Mouse (Mus musculus) heart, adult 2 months (tissue): ENCODE results near the gene Tbc1d2b. TPM values are rescaled to one million over a fixed set of nuclear protein-coding genes. Genes with fewer than 3 reads are reported as not detected.

Experiments used
- DNase-seq, 2 experiments: peaks; one replicate each; pipeline ENCODE4 v3.0.0; 2021
- H3K27ac ChIP-seq: fragments of 200-600 bp; 2 replicates; pipeline ENCODE4 v1.8.1; 2022
- H3K27me3 ChIP-seq: fragments of 200-500 bp; 2 replicates; pipeline ENCODE4 v1.6.1; 2012; ENCODE audit warnings: mild to moderate bottlenecking, low read length, inconsistent platforms, mixed read lengths; ENCODE audit not compliant: control insufficient read depth, insufficient read depth
- H3K36me3 ChIP-seq: fragments of 200-500 bp; 2 replicates; pipeline ENCODE4 v1.6.1; 2012; ENCODE audit warnings: low read length, inconsistent platforms; ENCODE audit not compliant: control insufficient read depth, insufficient read depth
- H3K4me1 ChIP-seq: fragments of 200-500 bp; 2 replicates; pipeline ENCODE4 v1.6.1; 2011; ENCODE audit warnings: low read length; ENCODE audit not compliant: control insufficient read depth, insufficient read depth
- H3K4me3 ChIP-seq: fragments of 200-600 bp; 2 replicates; pipeline ENCODE4 v1.8.1; 2022
- H3K79me2 ChIP-seq: fragments of 200-500 bp; replicated peaks from 2 replicates; pipeline ENCODE4 v1.6.1; 2012; ENCODE audit warnings: mild to moderate bottlenecking, inconsistent platforms, low read length, moderate library complexity, mixed read lengths; ENCODE audit not compliant: control insufficient read depth, insufficient read depth
- H3K9ac ChIP-seq: fragments of 200-500 bp; 2 replicates; pipeline ENCODE4 v1.6.1; 2012; ENCODE audit warnings: low read depth, mild to moderate bottlenecking, control low read depth, inconsistent platforms, low read length, mixed read lengths
- CTCF ChIP-seq: fragments of 200-600 bp; IDR thresholded peaks from 2 replicates; pipeline ENCODE4 v1.8.1; 2022; ENCODE audit warnings: antibody characterized with exemption, mild to moderate bottlenecking, moderate library complexity
- EP300 ChIP-seq: fragments of 200-500 bp; IDR thresholded peaks from 2 replicates; pipeline ENCODE4 v1.6.1; 2011; ENCODE audit warnings: low read depth, low read length, control low read depth; ENCODE audit not compliant: insufficient read depth
- POLR2A ChIP-seq: fragments of 200-500 bp; IDR thresholded peaks from 2 replicates; pipeline ENCODE4 v1.6.1; 2011; ENCODE audit warnings: mild to moderate bottlenecking, low read depth, low read length, control low read depth; ENCODE audit not compliant: insufficient read depth
- WGBS: fragments of 180-500 bp; shearing (Covaris S2); methylation state at CpG from one replicate; pipeline ENCODE4 v1.1.7; 2018; 5-methylcytosine and 5-hydroxymethylcytosine counted together
- intact Hi-C: fragments of 180-260 bp; cut with DNase I; formaldehyde crosslinking; loops from one replicate; pipeline ENCODE4 v1.15.1; 2025
- polyA plus RNA-seq: library from polyadenylated mRNA; depleted of rRNA; stranded (reverse); fragments of >200 nt; gene quantifications from 2 replicates; pipeline ENCODE4 v1.2.3, GENCODE M21; 2012
- total RNA-seq, 2 experiments: library from RNA; stranded (reverse); gene quantifications; 2 replicates each; pipeline ENCODE4 v1.2.3; 2021

The Tbc1d2b gene
- total and polyA plus RNA-seq, 3 experiments: 9.6 to 10.3 (median 10.1) TPM

DNA sequence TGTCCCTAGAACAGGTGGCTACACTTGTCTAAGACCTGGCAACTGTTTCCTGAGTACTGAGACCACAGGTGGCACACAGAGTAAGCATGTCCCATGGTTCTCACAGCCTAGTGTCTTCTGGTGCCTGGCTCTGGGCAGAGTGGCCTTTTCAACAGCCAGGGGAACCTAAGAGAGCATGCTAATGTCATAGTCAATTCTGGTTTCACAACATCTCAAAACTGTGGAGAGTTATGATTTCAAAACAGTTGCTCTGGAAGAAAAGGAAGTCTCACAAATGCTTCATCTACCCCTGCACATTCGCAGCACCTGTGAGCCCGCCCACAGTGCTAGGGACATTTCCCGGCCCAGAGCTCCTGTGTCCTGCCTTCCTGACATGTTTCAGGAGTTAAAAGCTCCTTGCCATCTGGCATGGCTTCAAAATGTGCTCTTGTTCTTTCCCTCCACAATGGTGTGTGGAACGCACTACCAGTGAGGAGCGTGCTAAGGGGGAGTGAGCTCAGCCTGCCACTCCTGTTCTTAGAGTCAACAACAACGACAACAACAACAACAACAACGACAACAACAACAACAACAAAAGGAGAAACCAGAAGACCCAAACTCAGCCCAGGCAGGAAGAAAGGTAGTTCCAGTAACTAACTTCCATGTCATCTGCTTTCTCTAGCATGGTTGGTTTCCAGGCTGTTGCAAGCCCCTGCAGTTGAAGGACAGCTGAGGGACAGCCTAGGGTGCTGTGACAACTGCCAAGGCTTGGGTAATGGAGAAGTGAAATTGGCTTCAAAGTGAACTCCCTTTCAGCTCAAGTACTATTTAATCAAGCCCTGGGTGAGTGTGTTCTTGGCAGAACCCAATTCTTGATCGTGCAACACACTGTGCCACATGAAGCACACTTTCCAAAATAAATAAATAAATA is 37.6 kb downstream of the Tbc1d2b start:
- intact Hi-C loops: no loop called here
- Histone ChIP-seq H3K27ac (no peak overlapping the region), H3K27me3 (no peaks in the 10 kb centered on the region), H3K9ac (no peak overlapping the region), H3K4me3 (no peak overlapping the region), H3K4me1 (peaks cover 7% of the 10 kb centered on the region), H3K79me2 (no peaks in the 10 kb centered on the region), H3K36me3 (peaks cover 2% of the 10 kb centered on the region; the same call in 1 of the 2 replicates)
- TF ChIP-seq POLR2A (no peak), EP300 (no peak), CTCF (no peak)
- DNase-seq: no peak
- WGBS: 52% methylated on average over 8 of the region's 8 CpGs

DNA sequence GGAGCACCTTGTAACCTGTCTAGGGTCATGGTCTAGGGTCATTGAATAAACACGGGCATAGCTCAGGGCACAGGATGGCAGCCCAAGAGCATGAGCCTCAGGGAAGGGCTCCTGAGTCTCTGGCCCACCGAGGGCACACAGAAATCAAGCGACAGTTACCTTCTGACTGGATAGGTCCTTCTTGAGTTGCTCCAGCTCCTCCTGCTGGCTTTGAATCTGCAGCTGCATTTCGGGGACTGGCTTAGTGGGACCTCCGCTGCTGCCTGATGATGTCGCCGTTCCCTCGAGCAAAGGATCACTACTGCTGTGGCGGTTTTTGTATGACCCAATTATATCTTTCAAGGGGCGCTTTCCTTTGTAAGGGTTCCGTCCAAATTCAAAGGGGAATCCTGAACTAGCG is 43.4 kb downstream of the Tbc1d2b start:
- intact Hi-C loops: loop anchor here (5.0 kb wide), 1 partner anchor 40 kb away; no protein-coding TSS in a partner anchor
- peak overlapping the region; percentile 95 for H3K27ac ChIP-seq
- no peaks in the 10 kb centered on the region for H3K79me2 ChIP-seq
- peaks cover 2% of the 10 kb centered on the region for H3K36me3 ChIP-seq
- DNase-seq: peak; percentile 45
- no peaks in the 10 kb centered on the region for H3K27me3 ChIP-seq
- 51% methylated on average over 12 of the region's 12 CpGs for WGBS
- peaks cover 10% of the 10 kb centered on the region for H3K4me1 ChIP-seq
- TF ChIP-seq EP300 (no peak), CTCF (peak; percentile 76), POLR2A (no peak)
- H3K4me3 ChIP-seq: peak overlapping the region; percentile 43
- no peak overlapping the region for H3K9ac ChIP-seq

DNA sequence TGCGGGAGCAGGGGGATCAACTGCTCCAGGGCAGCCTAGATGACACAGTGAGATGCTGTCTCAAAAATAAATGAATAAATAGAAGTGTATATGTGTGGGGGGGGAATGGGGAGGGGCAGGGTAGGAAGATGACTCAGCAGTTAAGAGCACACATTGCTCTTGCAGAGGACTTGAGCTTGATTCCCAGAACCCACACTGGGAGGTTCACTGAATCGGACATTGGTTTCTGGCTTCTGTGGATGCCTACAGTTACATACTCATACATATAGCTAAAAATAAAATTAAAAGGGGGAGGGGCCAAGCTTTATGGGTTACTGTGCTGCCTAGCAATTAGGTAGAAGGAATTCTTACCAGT is 43.9 kb downstream of the Tbc1d2b start:
- WGBS: 29% methylated on average over 2 of the region's 2 CpGs
- Histone ChIP-seq H3K9ac (no peak overlapping the region), H3K27me3 (no peaks in the 10 kb centered on the region), H3K36me3 (peaks cover 2% of the 10 kb centered on the region), H3K79me2 (no peaks in the 10 kb centered on the region), H3K27ac (peak overlapping the region; percentile 95), H3K4me3 (peak overlapping the region; percentile 43), H3K4me1 (peaks cover 10% of the 10 kb centered on the region)
- TF ChIP-seq CTCF: no peak
- no peak for TF ChIP-seq EP300
- no peak for TF ChIP-seq POLR2A
- no peak for DNase-seq
- intact Hi-C loops: loop anchor here (1.0 to 5.0 kb wide), 3 partner anchors 19 to 41 kb away; no protein-coding TSS in a partner anchor

DNA sequence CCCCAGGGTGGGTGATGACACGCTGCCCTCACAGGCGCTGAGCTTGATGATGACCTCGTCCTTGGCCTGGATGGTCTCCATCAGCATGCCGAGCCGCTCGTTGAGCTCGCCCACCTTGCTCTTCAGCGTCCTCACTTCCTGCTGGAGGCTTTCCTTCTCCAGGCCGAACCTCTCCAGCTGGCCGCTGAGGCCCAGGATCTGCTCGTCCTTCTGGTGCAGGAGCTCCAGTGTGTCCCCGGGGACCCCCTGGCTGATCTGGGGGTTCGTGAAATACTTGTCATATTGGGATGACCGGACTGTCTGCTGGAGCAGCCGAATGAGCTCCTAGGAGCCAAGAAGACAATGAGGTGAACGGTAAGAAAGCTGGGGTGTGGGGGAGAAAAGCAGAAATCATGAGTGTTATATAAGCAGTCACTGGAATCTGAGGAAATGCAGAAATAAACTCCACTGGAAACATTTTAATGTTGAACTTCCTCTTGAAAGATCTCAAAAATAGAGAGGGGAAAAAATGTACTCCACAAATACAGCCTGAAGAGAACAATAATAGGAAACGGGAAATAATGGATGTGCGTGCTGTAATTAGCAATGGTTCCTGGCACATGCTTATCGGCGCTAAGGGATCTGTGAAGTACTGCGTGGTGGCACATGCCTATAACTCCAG is 44.4 kb downstream of the Tbc1d2b start:
- Histone ChIP-seq H3K27ac (peak overlapping the region; percentile 95), H3K36me3 (peaks cover 2% of the 10 kb centered on the region), H3K79me2 (no peaks in the 10 kb centered on the region), H3K4me1 (peaks cover 10% of the 10 kb centered on the region), H3K27me3 (no peaks in the 10 kb centered on the region), H3K9ac (peak overlapping the region; percentile 39), H3K4me3 (peak overlapping the region; percentile 43)
- TF ChIP-seq EP300 (no peak), POLR2A (no peak), CTCF (no peak)
- intact Hi-C loops: loop anchor here (1.0 to 5.0 kb wide), 3 partner anchors 19 to 41 kb away; no protein-coding TSS in a partner anchor
- 31% methylated on average over 21 of the region's 21 CpGs for WGBS
- peak; percentile 56 to 63 for DNase-seq

DNA sequence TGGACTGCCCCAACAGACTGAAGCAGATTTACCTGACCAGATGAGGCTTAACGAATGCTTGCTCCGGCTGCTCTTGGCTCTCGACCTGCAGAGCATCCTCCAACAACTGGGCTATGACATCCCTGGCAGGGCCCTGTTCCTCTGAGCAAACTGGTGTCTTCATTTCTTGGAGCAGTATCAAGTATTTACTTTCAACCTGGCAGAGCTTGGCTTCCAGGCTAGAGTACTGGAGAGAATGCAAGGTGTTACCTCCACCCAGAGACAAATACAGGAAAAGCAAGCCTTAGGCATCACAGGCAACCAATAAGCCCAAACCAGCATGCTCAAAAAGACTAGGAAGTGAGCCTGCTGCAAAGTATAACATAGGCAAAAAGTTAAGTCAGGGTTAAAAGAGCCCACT is 48.3 kb downstream of the Tbc1d2b start:
- intact Hi-C loops: no loop called here

DNA sequence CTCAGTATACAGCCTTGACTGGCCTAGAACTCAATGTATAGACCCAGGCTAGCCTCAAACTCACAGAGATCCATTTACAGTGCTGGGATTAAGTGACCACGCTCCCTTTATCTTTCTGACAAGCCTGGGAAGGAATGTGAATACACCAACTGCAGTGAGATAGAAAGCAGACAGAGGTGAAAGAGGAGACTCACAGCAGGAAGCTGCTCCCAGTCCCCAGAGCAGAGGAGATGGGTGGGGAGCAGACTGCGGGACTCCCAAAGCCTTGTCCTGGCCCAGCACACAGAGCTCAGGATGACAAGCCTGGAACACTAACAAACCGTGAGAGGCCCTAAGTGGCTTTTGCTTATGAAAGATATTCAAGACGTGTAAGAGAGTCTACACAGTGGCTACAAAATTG is 53.1 kb downstream of the Tbc1d2b start:
- DNase-seq: no peak
- 41% methylated on average over 4 of the region's 4 CpGs for WGBS
- intact Hi-C loops: no loop called here
- Histone ChIP-seq H3K4me1 (no peaks in the 10 kb centered on the region; the same call in 1 of the 2 replicates), H3K27me3 (no peaks in the 10 kb centered on the region), H3K27ac (0 out of 2 replicates have a peak overlapping the region, but pooled peaks have one; percentile 11), H3K79me2 (no peaks in the 10 kb centered on the region), H3K36me3 (peaks cover 2% of the 10 kb centered on the region), H3K4me3 (no peak overlapping the region), H3K9ac (no peak overlapping the region)
- TF ChIP-seq POLR2A (no peak), CTCF (no peak), EP300 (no peak)

More for the DNA sequence above, 48.3 kb downstream of the Tbc1d2b start:
- TF ChIP-seq EP300 (no peak), POLR2A (no peak), CTCF (no peak)
- H3K9ac ChIP-seq: no peak overlapping the region
- H3K4me1 ChIP-seq: peaks cover 10% of the 10 kb centered on the region
- no peak overlapping the region for H3K4me3 ChIP-seq
- WGBS: 65% methylated on average over 3 of the region's 3 CpGs
- no peak for DNase-seq
- H3K79me2 ChIP-seq: no peaks in the 10 kb centered on the region
- no peaks in the 10 kb centered on the region for H3K27me3 ChIP-seq
- peaks cover 4% of the 10 kb centered on the region for H3K36me3 ChIP-seq
- no peak overlapping the region for H3K27ac ChIP-seq
